Mouse (Mus musculus): ENCODE measurements around the gene Rcan3.

GRCm38 (mm10) chr4:135370372-135370771 lies 63.3 kb downstream of the Rcan3 start:
- TF ChIP-seq CTCF (IDR thresholded peaks at IDR 0.05; ENCODE audit: borderline replicate concordance, insufficient read depth, low read length), result no peak
- TF ChIP-seq POLR2A (IDR thresholded peaks at IDR 0.05; ENCODE audit: low read depth, low read length), result no peak

Data from embryonic fibroblast, embryonic 13.5 days (primary cell).